Mouse (Mus musculus) leukemia stem cell, adult 10-12 weeks (primary cell): ENCODE data around the gene 4930513O06Rik. TPM values are rescaled to one million over a fixed set of nuclear protein-coding genes. Genes with fewer than 3 reads are reported as not detected.

ENCODE experiments used
- polyA plus RNA-seq: library from polyadenylated mRNA; stranded (reverse); fragments of >175 nt; gene quantifications from 2 replicates; pipeline ENCODE4 v1.2.3, GENCODE M21; 2012; ENCODE audit warnings: low replicate concordance

4930513O06Rik gene
- polyA plus RNA-seq, result not detected in 2 replicates

GRCm38 (mm10) chrX:139085943-139086342 is at the start of gene 4930513O06Rik:
Gene 4930513O06Rik, plus strand, starts transcription at chrX:139086243.

GRCm38 (mm10) chrX:139085077-139085476 is 966 bp upstream of the 4930513O06Rik start, which contains the start of gene Serpina7:
Gene Serpina7, minus strand, starts transcription at chrX:139085236.

Other genes starting within 250 kb of the 4930513O06Rik start
- gene Nrk, start 171.8 kb upstream of the 4930513O06Rik start, polyA plus RNA-seq, result not detected in 2 replicates
- gene Serpina7, start 1.0 kb upstream of the 4930513O06Rik start, polyA plus RNA-seq, result not detected in 2 replicates
- not detected in 2 replicates for gene 4933428M09Rik, start 93.0 kb downstream of the 4930513O06Rik start, polyA plus RNA-seq
- not detected in 2 replicates for gene Mum1l1, start 123.8 kb downstream of the 4930513O06Rik start, polyA plus RNA-seq
- gene Trap1a, start 247.4 kb downstream of the 4930513O06Rik start, polyA plus RNA-seq, result not detected in 2 replicates